Comparison of ENCODE assay signal across 16 mouse cellular contexts in the genomic region with DNA sequence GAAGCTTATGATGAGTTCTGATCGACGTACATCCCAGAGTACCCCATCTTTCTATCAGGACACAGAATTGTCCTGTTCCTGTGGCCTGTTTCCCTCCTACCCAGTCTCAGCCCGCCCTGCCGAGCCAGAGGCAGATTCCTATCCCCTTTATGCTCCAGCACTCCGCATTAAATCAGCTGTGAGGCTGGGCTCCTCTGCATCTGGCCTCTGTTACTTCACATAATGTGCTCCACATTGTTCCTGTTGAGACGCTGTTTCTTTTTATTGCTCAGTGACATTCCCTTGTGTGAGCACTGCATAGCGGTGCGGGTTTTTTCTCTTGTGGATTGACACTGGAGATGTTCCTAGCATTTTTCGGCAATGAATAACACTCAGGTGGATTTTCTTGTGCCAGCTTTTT.
DNase-seq lines count a peak whose midpoint lies in the region; ATAC-seq and TF ChIP-seq lines count a peak whose summit lies in the region.
"Had no signal": no experiment of that assay in that cellular context is flagged by ENCODE, and none has a peak within 500 bp of the region (broad histone marks: within the 10 kb centered on the region; RNA-seq: fewer than 3 reads in every experiment).

No protein-coding gene starts in this region.

- H3K4me2 ChIP-seq in embryonic facial prominence, embryonic 14.5 days (ENCODE audit: low read depth, low read length), result no peak overlapping the region
- no peak overlapping the region for H3K4me2 ChIP-seq in limb, embryonic 14.5 days (replicated peaks; ENCODE audit: low read depth, low read length, severe bottlenecking)
- H3K4me2 ChIP-seq: heart, embryonic 11.5 days; liver, embryonic 13.5 days had no signal

- H3K27ac ChIP-seq in embryonic facial prominence, embryonic 14.5 days (replicated peaks; ENCODE audit: low read depth, low read length), result no peak overlapping the region
- no peak overlapping the region for H3K27ac ChIP-seq in limb, embryonic 14.5 days (replicated peaks; ENCODE audit: low read depth, low read length)
- H3K27ac ChIP-seq: liver, embryonic 13.5 days had no signal

- H3K36me3 ChIP-seq in embryonic facial prominence, embryonic 14.5 days (ENCODE audit: control insufficient read depth, insufficient read depth, low read length), result no peaks in the 10 kb centered on the region
- no peaks in the 10 kb centered on the region for H3K36me3 ChIP-seq in limb, embryonic 14.5 days (ENCODE audit: control insufficient read depth, insufficient read depth, low read length)
- H3K36me3 ChIP-seq: G1E; liver, embryonic 13.5 days had no signal

- peak; percentile 48 for DNase-seq in heart, adult 11 months
- DNase-seq in heart, adult 9 months (ENCODE audit: low spot score in 2 of 2), result no peak
- peak; percentile 80 for DNase-seq in embryonic facial prominence, embryonic 14.5 days (ENCODE audit: low spot score)
- DNase-seq in limb, embryonic 14.5 days (ENCODE audit: low spot score), result peak; percentile 68
- peak; percentile 78 for DNase-seq in retina, embryonic 14.5 days (ENCODE audit: low spot score)
- no peak for DNase-seq in ovary, adult 18-20 months (ENCODE audit: low spot score)
- DNase-seq in kidney, postnatal 4 days, result no peak
- DNase-seq in lung, postnatal 36 days, result no peak
- DNase-seq: B cell, adult 2 months; cerebellum, adult 8-10 months; liver, embryonic 13.5 days; lung, postnatal 4 days; right cerebral cortex, adult 18-20 months had no signal

- H3K4me1 ChIP-seq in embryonic facial prominence, embryonic 14.5 days (ENCODE audit: control insufficient read depth, insufficient read depth, low read length), result no peaks in the 10 kb centered on the region
- no peaks in the 10 kb centered on the region for H3K4me1 ChIP-seq in limb, embryonic 14.5 days (ENCODE audit: control insufficient read depth, insufficient read depth, low read length)
- H3K4me1 ChIP-seq: liver, embryonic 13.5 days had no signal

- H3K4me3 ChIP-seq in embryonic facial prominence, embryonic 14.5 days (ENCODE audit: low read depth, low read length), result no peak overlapping the region
- no peak overlapping the region for H3K4me3 ChIP-seq in limb, embryonic 14.5 days (replicated peaks; ENCODE audit: low read length)
- H3K4me3 ChIP-seq: erythroblast, embryonic 14.5 days; liver, embryonic 13.5 days had no signal

- peak; percentile 72 for ATAC-seq in embryonic facial prominence, embryonic 14.5 days (ENCODE audit: low read depth)
- ATAC-seq in limb, embryonic 14.5 days (ENCODE audit: low FRiP score, low read depth), result peak; percentile 82

- no peaks in the 10 kb centered on the region for H3K27me3 ChIP-seq in embryonic facial prominence, embryonic 14.5 days (replicated peaks; ENCODE audit: control insufficient read depth, insufficient read depth, low read length)
- no peaks in the 10 kb centered on the region for H3K27me3 ChIP-seq in limb, embryonic 14.5 days (ENCODE audit: control insufficient read depth, insufficient read depth, low read length)
- H3K27me3 ChIP-seq: liver, embryonic 13.5 days had no signal

- TF ChIP-seq POLR2A in limb, embryonic 14.5 days (IDR thresholded peaks at IDR 0.05; ENCODE audit: borderline replicate concordance, extremely low read depth, insufficient read depth, insufficient read length), result no peak

- 30% methylated on average over 9 of the region's 9 CpGs for whole genome bisulfite sequencing in embryonic facial prominence, embryonic 14.5 days
- WGBS in limb, embryonic 14.5 days, result 24% methylated on average over 9 of the region's 9 CpGs

- H3K9ac ChIP-seq in embryonic facial prominence, embryonic 14.5 days (ENCODE audit: low read depth, low read length), result no peak overlapping the region
- no peak overlapping the region for H3K9ac ChIP-seq in limb, embryonic 14.5 days (ENCODE audit: low read depth, low read length, severe bottlenecking)
- H3K9ac ChIP-seq: liver, embryonic 13.5 days had no signal

- peaks cover 5% of the 10 kb centered on the region; the same call in 1 of the 2 replicates for H3K9me3 ChIP-seq in embryonic facial prominence, embryonic 14.5 days (ENCODE audit: control insufficient read depth, low read length)
- no peaks in the 10 kb centered on the region for H3K9me3 ChIP-seq in limb, embryonic 14.5 days (ENCODE audit: control insufficient read depth, low read length)
- H3K9me3 ChIP-seq: G1E; liver, embryonic 13.5 days had no signal

Comparison
In these comparisons a context has a peak if more than half of its experiments do, and no peak if none do; other contexts are left out.
1. DNase-seq: peak in heart, adult 11 months (single experiment), embryonic facial prominence, embryonic 14.5 days (single experiment), limb, embryonic 14.5 days (single experiment) and retina, embryonic 14.5 days (single experiment); none in heart, adult 9 months (0 of 2), ovary, adult 18-20 months (single experiment), kidney, postnatal 4 days (0 of 2) and lung, postnatal 36 days (single experiment).